Comparison of ENCODE assay signal across 25 mouse cellular contexts in the genomic region with DNA sequence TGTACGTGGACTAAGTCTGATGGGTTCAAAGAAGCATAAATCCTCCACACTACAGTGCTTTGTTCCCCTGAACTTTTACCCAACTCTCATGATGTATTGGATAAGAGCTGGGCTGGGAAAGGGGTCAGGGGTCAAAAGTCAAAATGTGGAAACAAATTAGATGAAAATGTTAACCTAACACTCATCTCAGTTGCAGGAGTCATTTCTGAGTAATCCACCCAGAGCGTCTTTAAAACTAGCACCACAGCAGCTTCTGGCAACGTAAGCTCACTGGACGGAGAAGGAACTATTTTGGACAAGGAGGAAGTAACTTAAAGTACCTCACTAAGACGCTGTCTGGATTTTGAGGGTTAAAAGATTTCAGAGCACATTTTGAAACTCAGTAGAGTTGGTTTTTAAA. TPM values are rescaled to one million over a fixed set of nuclear protein-coding genes. Genes with fewer than 3 reads are reported as not detected.
DNase-seq lines count a peak whose midpoint lies in the region; ATAC-seq and TF ChIP-seq lines count a peak whose summit lies in the region.
"Had no signal": no experiment of that assay in that cellular context is flagged by ENCODE, and none has a peak within 500 bp of the region (broad histone marks: within the 10 kb centered on the region; RNA-seq: fewer than 3 reads in every experiment).

No protein-coding gene starts in this region.

- H3K4me3 ChIP-seq in liver, adult 2 months (ENCODE audit: insufficient read depth, low read depth, low read length) = no peak overlapping the region
- no peak overlapping the region for H3K4me3 ChIP-seq in liver, embryonic 12.5 days
- no peak overlapping the region for H3K4me3 ChIP-seq in bone marrow macrophage, adult 2 months (ENCODE audit: insufficient read depth, low read length)
- no peak overlapping the region for H3K4me3 ChIP-seq in macrophage (ENCODE audit: inconsistent target)
- H3K4me3 ChIP-seq in midbrain, embryonic 11.5 days (ENCODE audit: low read depth, low read length) = no peak overlapping the region
- H3K4me3 ChIP-seq: embryonic facial prominence, embryonic 10.5 days; forebrain, embryonic 13.5 days; heart, adult 2 months; heart, embryonic 15.5 days; hindbrain, embryonic 15.5 days had no signal

- no peak overlapping the region for H3K4me2 ChIP-seq in liver, embryonic 12.5 days
- no peak overlapping the region for H3K4me2 ChIP-seq in midbrain, embryonic 11.5 days
- H3K4me2 ChIP-seq: forebrain, embryonic 13.5 days; heart, embryonic 11.5 days; heart, embryonic 15.5 days; hindbrain, embryonic 15.5 days had no signal

- TF ChIP-seq CTCF in liver, adult 2 months (IDR thresholded peaks at IDR 0.05; ENCODE audit: low read depth, low read length) = no peak
- TF ChIP-seq CTCF in bone marrow macrophage, adult 2 months (IDR thresholded peaks at IDR 0.05; ENCODE audit: low read depth, low read length) = no peak

- H3K27ac ChIP-seq in liver, adult 2 months (replicated peaks; ENCODE audit: insufficient read depth, low read depth, low read length) = no peak overlapping the region
- no peak overlapping the region for H3K27ac ChIP-seq in liver, embryonic 12.5 days
- H3K27ac ChIP-seq in bone marrow macrophage, adult 2 months (ENCODE audit: insufficient read depth, low read depth, low read length) = peak overlapping the region; percentile 73
- peak overlapping the region; percentile 46 for H3K27ac ChIP-seq in macrophage
- H3K27ac ChIP-seq in midbrain, embryonic 11.5 days (ENCODE audit: low read depth, low read length) = no peak overlapping the region
- H3K27ac ChIP-seq: embryonic facial prominence, embryonic 10.5 days; forebrain, embryonic 13.5 days; heart, adult 2 months; heart, embryonic 15.5 days; hindbrain, embryonic 15.5 days had no signal

- ATAC-seq in liver, embryonic 12.5 days = no peak
- ATAC-seq in midbrain, embryonic 11.5 days (ENCODE audit: low FRiP score) = no peak
- ATAC-seq: forebrain, embryonic 13.5 days; forebrain, postnatal 0 days had no signal

- peaks cover 2% of the 10 kb centered on the region; the same call in 1 of the 2 replicates for H3K27me3 ChIP-seq in liver, adult 2 months (ENCODE audit: control insufficient read depth, insufficient read depth, low read length)
- H3K27me3 ChIP-seq in liver, embryonic 12.5 days (replicated peaks) = no peaks in the 10 kb centered on the region; the same call in 1 of the 2 replicates
- no peaks in the 10 kb centered on the region for H3K27me3 ChIP-seq in midbrain, embryonic 11.5 days (ENCODE audit: control insufficient read depth, insufficient read depth, low read length)
- H3K27me3 ChIP-seq: forebrain, embryonic 13.5 days; heart, embryonic 15.5 days; hindbrain, embryonic 15.5 days had no signal

- TF ChIP-seq POLR2A in liver, adult 2 months (IDR thresholded peaks at IDR 0.05; ENCODE audit: extremely low read depth, insufficient read depth, low read length) = no peak
- no peak for TF ChIP-seq POLR2A in bone marrow macrophage, adult 2 months (IDR thresholded peaks at IDR 0.05; ENCODE audit: borderline replicate concordance, low read depth, low read length)

- H3K4me1 ChIP-seq in liver, adult 2 months (ENCODE audit: control insufficient read depth, insufficient read depth, low read length) = no peaks in the 10 kb centered on the region
- no peaks in the 10 kb centered on the region for H3K4me1 ChIP-seq in liver, embryonic 12.5 days
- peaks cover 23% of the 10 kb centered on the region for H3K4me1 ChIP-seq in bone marrow macrophage, adult 2 months (ENCODE audit: control insufficient read depth, insufficient read depth, low read length)
- no peaks in the 10 kb centered on the region for H3K4me1 ChIP-seq in midbrain, embryonic 11.5 days (ENCODE audit: control insufficient read depth, insufficient read depth, low read length)
- H3K4me1 ChIP-seq: forebrain, embryonic 13.5 days; heart, embryonic 15.5 days; hindbrain, embryonic 15.5 days had no signal

- H3K36me3 ChIP-seq in liver, adult 2 months (ENCODE audit: control insufficient read depth, insufficient read depth, low read length) = no peaks in the 10 kb centered on the region
- H3K36me3 ChIP-seq in liver, embryonic 12.5 days = no peaks in the 10 kb centered on the region
- H3K36me3 ChIP-seq in macrophage (ENCODE audit: inconsistent target) = no peaks in the 10 kb centered on the region
- no peaks in the 10 kb centered on the region for H3K36me3 ChIP-seq in midbrain, embryonic 11.5 days (ENCODE audit: control insufficient read depth, insufficient read depth, low read length)
- H3K36me3 ChIP-seq: embryonic facial prominence, embryonic 10.5 days; heart, embryonic 15.5 days; hindbrain, embryonic 15.5 days had no signal

- no peaks in the 10 kb centered on the region for H3K9me3 ChIP-seq in liver, embryonic 12.5 days (replicated peaks)
- H3K9me3 ChIP-seq in midbrain, embryonic 11.5 days (ENCODE audit: control insufficient read depth, low read length) = no peaks in the 10 kb centered on the region
- H3K9me3 ChIP-seq: embryonic facial prominence, embryonic 10.5 days; forebrain, embryonic 13.5 days; heart, embryonic 15.5 days; hindbrain, embryonic 15.5 days had no signal

- peak; percentile 35 for DNase-seq in liver, adult 2 months (ENCODE audit: extremely low read depth, low read depth, low spot score)
- DNase-seq in midbrain, embryonic 11.5 days (ENCODE audit: low spot score, missing footprints) = no peak
- DNase-seq in cerebellum, postnatal 36 days = no peak
- DNase-seq in left cerebral cortex, adult 8-10 months (ENCODE audit: low spot score in 2 of 2) = no peak
- DNase-seq: adrenal gland, adult 8-10 months; adrenal gland, postnatal 36 days; cerebellum, adult 11 months; cerebellum, adult 8-10 months; cerebellum, postnatal 14 days; forebrain, postnatal 0 days; gastrocnemius, postnatal 36 days; heart, adult 2 months; heart, postnatal 14 days had no signal

- WGBS in liver, adult 2 months = 77% methylated on average over 5 of the region's 5 CpGs
- WGBS in liver, embryonic 12.5 days (ENCODE audit: insufficient replicate concordance) = 43% methylated on average over 5 of the region's 5 CpGs
- WGBS in macrophage (ENCODE audit: missing documents) = 10% methylated on average over 5 of the region's 5 CpGs
- WGBS in midbrain, embryonic 11.5 days = 92% methylated on average over 5 of the region's 5 CpGs

- no peak overlapping the region for H3K9ac ChIP-seq in liver, adult 2 months (ENCODE audit: low read depth, low read length)
- no peak overlapping the region for H3K9ac ChIP-seq in liver, embryonic 12.5 days
- H3K9ac ChIP-seq in midbrain, embryonic 11.5 days (ENCODE audit: low read length) = no peak overlapping the region
- H3K9ac ChIP-seq: forebrain, embryonic 13.5 days; forebrain, postnatal 0 days; heart, embryonic 15.5 days; hindbrain, embryonic 15.5 days had no signal

- H3K79me2 ChIP-seq in liver, adult 2 months (ENCODE audit: control insufficient read depth, insufficient read depth, low read length) = no peaks in the 10 kb centered on the region
- H3K79me2 ChIP-seq in macrophage (ENCODE audit: inconsistent target) = no peaks in the 10 kb centered on the region

RNA-seq across cellular contexts. Expression of gene Gm3646, which starts 20.5 kb away (rescaled TPM):
- not detected in 2 replicates for total RNA-seq in liver, adult 2 months (2014; rRNA removed)
- not detected in 2 replicates for polyA plus RNA-seq in liver, adult 2 months (2012; rRNA removed)
- polyA plus RNA-seq in liver, embryonic 12.5 days (2016; fragmentation: Nextera tagmentation; extraction: Ambion mirVana) = not detected in 2 replicates
- not detected in 2 replicates for polyA plus RNA-seq in bone marrow macrophage, adult 2 months (2012; ENCODE audit: insufficient read depth, insufficient read length, missing spikeins)
- total RNA-seq in macrophage (2018; cell fraction: chromatin; rRNA removed) = not detected
- total RNA-seq in macrophage (2018; cell fraction: cytosol; rRNA removed) = not detected
- not detected for total RNA-seq in macrophage (2018; cell fraction: nucleus; rRNA removed)
- not detected in 3 replicates for polyA plus RNA-seq in macrophage (2018)
- polyA plus RNA-seq in midbrain, embryonic 11.5 days (2014; fragmentation: Nextera tagmentation; extraction: Ambion mirVana) = not detected in 2 replicates
- total RNA-seq in left cerebral cortex, adult 8-10 months (2022) = not detected
- total RNA-seq: adrenal gland, adult 8-10 months; adrenal gland, postnatal 36 days; ES-E14; forebrain, postnatal 0 days; gastrocnemius, adult 18-20 months had no signal
- polyA plus RNA-seq: brain, embryonic 14.5 days; embryonic facial prominence, embryonic 10.5 days; forebrain, embryonic 13.5 days; forebrain, postnatal 0 days; hindbrain, embryonic 11.5 days; hindbrain, embryonic 15.5 days had no signal

Comparison
In these comparisons a context has a peak if more than half of its experiments do, and no peak if none do; other contexts are left out.
1. H3K27ac ChIP-seq: peak in bone marrow macrophage, adult 2 months (single experiment) and macrophage (single experiment); none in liver, adult 2 months (single experiment), liver, embryonic 12.5 days (single experiment) and midbrain, embryonic 11.5 days (single experiment).